Mouse (Mus musculus) liver (tissue): ENCODE measurements around the gene Vangl1.
"Not testable (repeated sequence)": the region's sequence is repeated elsewhere in the genome, so short reads cannot be mapped to it uniquely, and the experiment has no call there.

Source experiments
- DNase-seq: peaks from one replicate; pipeline ENCODE4 v3.0.0-alpha.2; 2020; ENCODE audit warnings: mixed read lengths

Vangl1 gene

DNA sequence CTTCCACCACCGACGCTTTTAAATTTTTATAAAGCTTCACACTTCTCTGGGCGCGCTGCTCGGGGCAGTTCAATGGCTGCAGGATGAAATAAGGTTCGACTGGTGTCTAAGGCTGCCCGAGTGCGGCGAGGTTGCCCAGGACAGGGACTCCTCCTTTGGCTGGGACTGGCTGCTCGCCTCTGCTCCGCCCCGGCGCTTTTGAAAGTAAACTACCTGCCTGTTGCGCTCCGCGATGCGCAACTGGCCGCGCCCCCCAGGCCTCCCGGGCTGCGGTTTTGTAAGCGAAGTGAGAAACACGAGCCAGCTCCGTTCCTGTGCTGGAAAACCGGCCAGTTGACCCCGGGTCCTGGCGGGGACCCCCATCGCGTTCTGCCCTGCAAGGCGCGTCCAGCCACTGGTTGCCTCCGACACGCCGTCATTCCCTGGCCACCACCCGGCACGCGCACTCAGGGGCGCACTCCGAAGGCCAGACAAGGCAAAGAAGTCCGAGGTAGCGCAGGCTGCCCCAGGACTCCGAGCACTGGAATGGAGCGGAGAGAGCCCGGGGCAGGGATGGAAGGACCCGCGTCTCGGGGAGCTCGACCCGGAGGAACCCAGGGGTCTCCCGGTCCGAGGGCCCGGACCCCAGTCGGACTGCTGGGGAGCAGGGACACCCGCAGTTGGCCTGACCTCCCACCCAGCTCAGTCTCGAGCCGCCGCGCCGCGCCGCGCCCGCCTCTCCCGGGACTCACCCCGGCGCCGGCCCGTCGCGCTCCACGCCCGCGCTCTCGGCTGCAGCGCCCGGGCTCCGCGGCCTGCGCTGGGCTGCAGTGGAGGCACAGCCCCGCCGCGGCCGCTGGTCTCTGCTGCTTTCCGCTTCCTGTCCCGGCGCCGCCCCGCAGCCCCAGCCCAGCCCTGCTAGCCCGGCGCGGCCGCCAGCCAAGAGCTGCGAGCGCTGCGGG is at the start of gene Vangl1:
Gene Vangl1 (minus strand): TSS at position 913 of the 941 bp plus-strand sequence.
- DNase-seq = peak; percentile 75

DNA sequence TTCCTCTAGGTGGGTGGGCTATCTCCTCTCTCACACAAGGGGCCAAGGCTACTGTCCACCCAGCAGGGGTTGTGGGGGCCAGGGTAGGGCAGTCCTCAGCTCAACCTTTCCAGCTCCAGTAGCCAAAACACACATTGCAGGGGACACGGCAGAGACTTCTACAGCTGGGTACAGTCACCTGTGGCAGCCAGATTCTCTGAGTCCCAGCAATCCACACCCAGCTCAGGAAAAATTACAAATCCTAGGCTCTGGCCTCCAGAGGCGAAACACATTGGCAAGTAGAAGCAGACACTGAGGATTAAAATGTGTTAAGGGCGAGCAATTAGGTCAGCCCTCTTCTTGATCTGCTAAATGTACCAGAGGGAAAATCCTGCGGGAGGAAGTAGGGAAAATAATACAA is 49.1 kb upstream of the Vangl1 start:
- DNase-seq = no peak

DNA sequence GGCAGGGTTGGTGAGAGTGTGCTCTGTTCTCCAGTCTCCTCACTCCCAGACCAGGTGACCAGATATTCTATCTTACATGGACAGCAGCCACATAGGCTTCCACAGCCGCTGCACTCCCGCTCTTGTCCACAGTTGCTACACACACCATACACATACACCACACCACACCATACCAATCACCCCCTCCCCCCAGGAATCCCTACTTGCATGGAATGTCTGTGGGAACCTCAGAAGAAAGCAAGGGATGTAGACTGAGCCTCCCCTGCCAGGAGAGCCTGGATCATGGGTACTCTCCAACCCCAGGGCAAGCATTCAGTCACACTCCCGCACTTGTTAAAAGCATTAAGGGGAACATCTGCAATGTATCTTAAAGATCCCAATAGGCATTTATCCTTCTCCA is 48.4 kb upstream of the Vangl1 start:
- DNase-seq = no peak

DNA sequence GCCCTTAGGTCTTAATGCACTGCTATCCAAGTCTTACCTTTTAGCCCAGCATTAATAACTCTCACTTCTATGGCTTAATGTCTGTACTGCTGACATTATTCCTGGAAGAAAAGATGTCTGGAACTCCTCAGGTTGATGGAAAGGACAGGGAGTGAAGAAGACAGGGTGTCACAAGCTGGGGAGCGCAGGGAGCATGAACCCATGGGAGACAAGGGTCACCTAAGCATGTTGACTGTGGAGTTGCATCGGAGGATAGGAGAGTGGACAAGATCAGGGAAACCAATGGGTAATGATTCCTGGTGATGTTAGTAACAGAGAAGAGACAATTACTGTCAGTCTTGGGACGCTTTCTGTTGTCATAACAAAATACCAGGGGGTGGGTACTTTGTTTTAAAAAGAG is 46.4 kb upstream of the Vangl1 start:
- DNase-seq = no peak

DNA sequence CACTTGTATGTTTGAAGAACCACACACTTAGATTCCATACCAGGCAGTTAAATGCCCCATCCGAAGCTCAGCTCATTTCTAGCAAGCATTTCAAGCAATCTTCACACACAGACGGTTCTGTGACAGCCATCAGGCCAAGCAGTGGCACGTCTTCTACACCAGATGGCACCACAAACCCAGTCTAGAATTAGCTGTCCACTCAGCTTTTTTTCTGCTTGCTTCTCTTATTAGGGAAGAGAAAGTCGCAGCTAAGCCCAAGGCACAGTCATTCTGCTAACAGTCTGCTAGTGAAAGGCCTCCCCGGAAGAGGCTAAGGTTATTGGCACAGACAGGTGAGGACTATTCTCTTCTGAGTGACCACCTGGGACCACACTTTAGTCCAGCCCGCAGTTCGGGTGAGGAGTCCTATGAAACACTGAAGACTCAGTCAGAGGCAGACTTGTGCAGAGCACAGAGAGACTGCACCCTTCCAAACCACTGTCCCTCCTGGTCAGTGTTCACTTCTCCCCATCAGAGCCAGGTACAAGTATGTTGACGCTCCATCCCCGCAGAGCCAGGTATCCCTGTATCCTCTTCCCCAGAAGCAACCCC is 45.0 kb upstream of the Vangl1 start:
- peak; percentile 17 for DNase-seq

DNA sequence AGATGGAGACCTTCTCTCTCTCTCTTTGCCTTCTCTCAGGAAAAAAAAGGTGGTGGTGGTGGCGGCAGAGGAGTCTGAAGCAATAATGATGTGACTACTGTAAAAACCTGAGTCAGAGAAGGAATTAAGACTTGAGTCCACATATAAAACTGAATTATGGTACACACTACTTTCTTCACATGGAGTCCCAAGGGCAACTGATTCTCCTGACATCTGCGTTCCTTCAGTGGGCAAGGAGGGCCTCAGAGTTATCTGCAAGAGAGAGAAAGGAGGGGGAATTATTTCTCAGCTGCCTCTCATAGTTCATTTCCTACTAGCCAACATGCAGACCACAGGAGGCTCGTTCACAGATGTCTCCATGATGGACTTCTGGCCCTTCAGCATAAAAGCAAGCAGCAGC is 40.1 kb upstream of the Vangl1 start:
- DNase-seq = no peak

DNA sequence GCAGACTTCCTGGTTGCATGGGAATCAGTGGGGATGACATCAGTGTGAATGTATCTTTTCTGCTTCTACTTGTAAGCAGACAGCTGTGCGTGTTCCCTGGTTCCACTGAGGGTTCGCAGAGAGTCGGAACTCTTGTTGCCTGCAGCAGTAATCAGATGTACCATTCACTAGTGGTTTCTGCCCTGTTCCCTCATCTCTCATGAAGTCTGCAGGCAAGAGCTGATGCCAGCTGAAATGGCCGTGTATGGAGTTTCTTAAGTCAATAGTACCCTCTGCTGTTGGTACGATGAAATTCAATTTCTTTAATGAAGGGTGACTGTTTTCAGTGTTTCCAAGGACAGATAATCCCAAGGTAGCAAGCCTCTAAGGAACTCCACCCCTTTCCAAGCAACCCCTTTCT is 38.4 kb upstream of the Vangl1 start:
- DNase-seq = no peak

DNA sequence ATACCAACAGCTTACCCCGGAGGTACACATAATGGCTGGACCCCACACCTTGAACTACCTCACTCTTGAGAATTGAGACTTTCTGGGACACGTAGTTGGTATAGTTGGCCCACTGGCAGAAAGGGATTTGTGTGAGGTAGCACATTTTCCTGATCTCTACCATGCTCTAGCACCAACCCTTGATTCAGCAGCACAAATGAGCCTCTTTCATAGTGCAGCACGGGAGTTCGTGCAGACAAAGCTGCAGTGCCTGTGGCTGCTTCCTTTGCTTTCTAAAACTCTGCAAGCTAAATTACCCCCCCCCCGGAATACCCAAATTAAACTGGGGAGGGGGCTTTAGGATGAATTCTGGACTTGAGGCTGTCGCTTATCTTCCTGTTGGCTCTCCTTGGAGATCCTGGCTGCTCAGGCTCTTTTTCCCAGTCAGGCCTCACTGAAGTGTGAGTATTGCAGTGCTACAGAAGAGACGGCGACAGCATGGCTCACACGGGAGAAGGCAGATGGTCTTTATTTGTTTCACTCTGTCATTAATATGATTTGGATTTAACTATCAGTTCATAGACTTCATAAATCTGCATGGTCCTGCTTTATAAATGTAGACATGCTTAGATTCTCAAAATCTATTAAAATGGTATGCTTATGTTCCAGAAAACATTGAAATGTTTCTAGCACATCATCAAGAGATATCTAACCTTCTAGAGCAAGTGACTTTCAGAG is 27.1 kb upstream of the Vangl1 start:
- no peak for DNase-seq

DNA sequence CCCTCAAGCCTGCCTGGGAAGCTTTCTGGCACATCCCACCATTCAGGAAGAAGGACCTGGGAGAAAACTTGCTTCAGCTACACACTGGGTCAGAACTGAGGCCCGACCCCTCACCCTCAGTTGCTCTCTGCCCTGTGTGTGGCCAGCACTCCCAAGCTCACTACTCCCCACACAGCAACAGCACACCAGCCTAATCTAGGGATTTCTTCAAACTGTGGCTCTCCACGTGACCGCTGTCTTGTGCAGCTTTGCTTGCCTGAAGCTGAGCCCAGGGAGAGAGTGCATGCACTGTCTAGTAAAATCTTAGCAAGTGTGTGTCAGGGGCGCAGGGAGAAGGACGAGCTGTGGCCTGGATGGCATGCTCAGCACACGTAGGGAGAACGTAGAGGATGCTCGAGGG is 18.3 kb upstream of the Vangl1 start:
- DNase-seq = no peak

DNA sequence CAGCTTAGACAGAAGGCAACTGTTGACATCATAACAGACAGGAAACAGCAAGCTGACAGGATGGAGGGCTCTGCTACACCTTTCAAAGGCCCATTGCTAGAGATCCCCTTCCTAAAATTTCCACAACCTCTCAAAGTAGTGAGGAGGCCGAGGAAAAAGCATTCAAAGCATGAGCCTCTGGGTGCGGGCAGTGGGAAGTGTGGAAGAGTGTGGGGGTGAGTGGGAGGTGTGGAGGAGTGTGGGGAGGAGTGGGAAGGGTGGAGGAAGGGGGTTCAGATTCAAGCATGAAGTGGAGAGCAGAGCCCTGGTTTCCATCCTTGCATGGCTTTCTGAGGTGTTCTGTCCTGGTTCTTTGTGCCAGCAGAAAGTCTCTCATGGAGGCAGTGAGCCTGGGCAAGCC is 13.8 kb upstream of the Vangl1 start:
- DNase-seq = no peak

DNA sequence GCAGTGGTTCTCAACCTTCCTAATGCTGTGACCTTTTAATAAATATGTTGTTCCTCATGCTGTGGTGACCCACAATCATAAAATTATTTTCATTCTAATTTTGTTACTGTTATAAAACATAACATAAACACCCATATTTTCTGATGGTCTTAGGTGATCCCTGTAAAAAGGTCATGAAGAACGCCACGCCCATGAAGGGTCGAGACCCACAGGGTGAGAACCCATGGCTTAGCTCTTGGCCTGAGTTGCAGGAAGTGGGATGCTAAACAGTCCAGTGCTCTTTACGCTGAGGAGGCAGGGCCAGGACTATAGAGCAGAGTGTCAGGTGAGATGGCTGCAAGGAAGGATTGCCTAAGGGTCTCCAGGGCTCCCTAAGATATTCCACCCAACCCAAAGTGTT is 10.2 kb upstream of the Vangl1 start:
- no peak for DNase-seq

DNA sequence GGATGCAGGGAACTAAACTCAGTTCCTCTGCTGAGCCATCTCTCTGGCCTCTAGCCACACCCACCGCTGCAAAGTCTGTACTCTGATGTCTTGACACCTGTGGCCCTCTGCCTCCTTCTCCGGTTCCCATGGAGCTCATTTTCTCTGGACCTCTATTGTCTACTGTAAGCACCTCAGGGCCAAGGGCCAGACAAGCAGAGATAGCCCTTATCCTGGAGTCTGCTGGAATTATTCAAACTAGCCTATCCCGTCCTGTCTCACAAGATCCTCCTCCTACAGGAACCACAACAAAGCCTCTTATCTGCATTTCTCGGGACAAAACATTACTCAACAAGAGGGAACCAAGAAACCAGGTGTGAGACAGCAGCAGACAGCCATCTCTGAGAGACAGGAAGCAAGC is 9.8 kb upstream of the Vangl1 start:
- no peak for DNase-seq

DNA sequence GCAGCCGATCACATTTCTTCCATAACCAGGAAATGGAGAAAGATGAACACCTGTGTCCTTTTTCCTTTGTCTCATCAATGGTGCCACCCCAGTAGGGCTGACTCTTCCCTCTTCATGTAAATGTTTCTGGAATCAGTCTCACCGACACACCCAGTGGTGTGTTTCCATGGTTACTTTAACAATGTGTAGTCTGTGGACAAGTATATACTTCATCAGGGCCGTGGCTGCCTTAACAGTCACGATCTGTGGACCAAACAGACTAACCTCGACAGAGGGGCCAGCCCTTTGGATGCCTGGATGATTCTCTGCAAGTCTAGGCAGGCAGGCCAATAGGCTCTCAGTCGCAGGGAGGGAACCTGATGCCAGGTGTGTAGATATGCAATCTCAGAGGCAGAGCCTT is 8.4 kb upstream of the Vangl1 start:
- no peak for DNase-seq

DNA sequence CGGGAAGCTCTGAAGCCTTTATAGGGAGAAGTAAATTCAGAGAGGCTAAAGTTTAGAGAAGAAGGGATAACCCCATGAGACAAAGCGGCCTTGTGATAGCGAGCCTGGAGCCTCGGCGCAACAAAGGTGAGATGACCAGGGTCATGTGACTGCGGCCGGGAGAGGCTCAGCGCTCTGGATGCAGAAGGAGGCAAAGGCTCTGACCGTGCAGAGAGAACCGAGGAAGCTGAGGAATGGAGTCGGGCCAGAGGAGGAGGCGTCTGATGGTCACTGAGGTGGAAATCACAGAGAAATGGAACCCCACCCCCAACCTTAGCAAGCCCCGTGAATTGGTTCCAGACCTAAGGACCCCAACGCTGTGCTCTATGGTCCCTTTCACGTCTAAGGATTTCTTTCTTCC is 7.8 kb upstream of the Vangl1 start:
- no peak for DNase-seq

DNA sequence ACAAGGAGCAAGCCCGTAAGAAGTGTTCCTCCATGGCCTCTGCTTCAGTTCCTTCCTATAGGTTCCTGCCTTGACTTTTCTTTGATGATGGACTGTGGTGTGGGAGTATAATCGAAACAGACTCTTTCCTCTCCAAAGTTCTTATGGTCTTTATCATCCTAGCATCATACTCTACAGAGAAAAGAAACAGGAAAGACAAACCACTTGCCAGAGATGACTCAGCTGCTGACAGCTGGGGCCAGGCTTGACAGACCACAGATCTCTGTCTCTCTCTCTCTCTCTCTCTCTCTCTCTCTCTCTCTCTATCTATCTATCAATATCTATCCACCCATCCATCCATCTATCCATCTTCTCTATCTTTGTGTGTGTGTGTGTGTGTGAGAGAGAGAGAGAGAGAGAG is 6.8 kb upstream of the Vangl1 start:
- no peak for DNase-seq

DNA sequence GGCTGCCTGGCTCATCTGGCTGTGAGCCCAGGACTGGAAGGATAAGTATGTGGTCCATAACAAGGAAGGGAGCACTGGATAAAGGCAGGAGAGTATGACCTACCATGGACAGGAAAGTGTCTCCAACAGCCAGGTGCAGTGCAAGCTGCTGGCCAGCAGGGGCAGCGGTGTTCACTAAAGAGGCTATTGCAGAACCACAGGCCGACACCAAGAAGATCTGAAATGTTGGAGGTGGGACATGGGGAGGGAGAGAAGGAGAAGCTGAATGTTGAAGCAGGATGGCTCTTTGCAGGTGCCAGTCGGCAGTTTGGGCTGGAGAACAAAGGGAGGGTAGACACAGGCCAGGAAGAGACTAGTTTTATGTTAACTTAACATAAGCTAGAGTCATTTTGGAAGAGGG is 6.3 kb upstream of the Vangl1 start:
- peak; percentile 67 for DNase-seq

DNA sequence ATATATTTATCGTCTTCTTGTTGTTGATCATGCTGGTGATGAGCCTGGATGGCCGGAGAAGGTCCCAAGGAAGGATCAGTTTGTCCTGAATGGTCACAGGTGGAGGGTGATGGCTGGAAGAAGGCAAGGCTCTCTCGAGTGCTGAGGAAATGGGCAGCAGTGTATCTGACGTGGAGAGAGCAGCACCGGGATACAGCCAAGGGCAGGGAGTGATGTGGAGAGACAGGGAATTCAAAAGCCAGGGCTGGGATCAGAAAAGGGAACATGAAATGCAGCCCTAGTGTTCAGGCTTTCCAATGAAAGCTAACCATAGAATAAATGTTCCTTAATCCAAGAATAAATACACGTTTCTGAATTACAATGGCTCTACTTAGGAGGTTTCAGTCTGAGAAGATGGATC is 4.4 kb upstream of the Vangl1 start:
- DNase-seq = no peak

DNA sequence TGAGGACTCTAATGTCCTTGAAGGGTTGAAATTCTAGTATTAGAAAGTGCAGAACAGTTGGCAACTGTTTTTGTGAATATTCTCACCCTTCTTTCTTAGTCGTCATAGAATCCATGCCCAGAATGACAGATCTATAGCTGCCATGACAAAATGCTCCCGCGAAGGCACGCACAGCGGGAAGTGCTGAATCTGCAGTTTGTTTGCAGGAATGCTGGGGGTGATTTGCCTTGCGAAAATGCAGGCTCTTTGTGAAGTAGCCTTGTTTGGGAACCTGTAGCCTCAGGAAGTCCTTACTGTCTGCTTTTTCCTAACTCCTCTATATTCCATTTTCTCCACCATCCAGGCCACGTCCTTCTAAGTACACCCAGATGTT is 951 bp upstream of the Vangl1 start:
- no peak for DNase-seq

DNA sequence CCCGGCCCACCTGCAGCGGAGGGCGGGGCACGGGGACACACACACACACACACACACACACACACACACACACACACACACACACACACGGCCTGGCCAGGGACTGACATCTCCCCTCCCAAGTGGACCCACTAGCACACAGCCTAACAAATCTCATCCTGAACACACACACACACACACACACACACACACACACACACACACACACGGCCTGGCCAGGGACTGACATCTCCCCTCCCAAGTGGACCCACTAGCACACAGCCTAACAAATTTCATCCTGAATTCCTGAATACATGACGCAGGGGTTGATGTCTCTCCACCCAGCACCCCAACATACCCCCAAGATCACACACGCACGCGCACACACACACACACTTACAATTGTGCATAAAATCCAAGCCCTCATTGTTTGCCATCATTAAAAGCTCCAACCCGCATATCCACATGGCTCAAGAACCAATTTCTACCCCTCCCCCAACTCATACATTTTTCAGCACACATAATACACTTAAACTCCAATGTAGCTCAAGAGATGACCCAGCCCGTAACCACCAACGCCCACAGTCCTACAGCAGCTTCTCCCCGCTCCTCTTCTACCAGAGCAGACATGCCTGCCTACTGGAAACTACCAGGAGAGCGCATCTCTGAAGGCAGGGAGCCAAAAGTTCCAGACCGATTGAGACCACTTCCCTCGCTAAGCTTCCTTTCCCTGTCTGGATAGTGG is 403 bp upstream of the Vangl1 start:
- not testable (repeated sequence) for DNase-seq

DNA sequence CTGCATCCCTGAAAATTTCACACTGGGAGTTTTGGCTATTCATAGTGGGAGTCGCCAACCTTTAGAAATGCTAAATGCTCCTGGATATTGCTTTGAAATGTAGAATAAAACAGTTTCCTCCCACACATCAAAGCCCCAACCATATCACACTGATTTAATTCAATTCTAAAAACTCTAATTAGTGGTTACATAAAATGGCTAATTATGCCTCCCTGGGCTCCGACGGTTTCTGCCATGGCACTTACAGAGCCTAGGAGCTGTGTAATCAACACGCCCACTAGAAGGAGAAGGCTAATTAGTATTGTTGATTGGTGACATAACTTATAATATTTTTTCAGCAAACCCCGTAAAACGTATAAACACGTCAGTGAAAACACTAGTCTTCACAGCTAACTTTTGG is 1.4 kb downstream of the Vangl1 start:
- DNase-seq = no peak

DNA sequence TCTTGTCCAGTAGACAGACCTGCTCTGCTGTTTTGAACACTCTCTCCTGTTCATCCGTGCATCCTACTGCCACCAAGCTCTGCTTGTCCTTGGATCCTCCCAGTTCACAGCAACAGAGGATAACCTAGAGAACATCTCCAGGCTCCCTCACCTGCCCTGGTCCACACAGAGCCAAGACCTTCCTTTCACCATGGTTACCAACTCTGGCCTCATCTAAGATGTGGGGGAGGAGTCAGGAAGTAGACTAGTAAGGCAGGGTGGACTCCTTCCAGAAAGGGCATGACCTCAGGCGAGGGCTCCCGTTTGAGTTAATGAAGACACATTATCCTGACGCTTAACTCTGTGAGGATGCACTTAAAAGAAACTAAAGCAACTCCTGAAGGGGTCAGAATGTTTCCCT is 4.5 kb downstream of the Vangl1 start:
- no peak for DNase-seq

DNA sequence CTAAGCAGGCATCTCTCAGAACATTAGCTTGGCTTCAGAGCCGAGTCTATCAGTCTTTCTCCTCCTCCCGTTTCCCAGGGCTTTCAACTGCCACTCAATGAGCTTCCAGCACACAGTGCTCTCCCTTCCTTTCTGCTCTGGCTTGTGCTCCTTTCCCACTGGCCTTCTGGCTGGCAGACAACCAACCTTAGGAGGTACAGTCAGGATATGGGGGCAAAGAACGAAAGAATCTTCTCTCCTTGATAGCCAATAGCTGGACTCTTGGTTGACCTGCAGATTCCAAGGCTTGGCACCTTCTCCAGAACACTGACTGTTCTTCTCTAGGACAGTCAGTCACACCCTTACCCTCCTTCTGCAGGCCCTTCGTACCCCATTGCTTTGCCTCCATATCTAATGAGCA is 5.3 kb downstream of the Vangl1 start:
- no peak for DNase-seq

DNA sequence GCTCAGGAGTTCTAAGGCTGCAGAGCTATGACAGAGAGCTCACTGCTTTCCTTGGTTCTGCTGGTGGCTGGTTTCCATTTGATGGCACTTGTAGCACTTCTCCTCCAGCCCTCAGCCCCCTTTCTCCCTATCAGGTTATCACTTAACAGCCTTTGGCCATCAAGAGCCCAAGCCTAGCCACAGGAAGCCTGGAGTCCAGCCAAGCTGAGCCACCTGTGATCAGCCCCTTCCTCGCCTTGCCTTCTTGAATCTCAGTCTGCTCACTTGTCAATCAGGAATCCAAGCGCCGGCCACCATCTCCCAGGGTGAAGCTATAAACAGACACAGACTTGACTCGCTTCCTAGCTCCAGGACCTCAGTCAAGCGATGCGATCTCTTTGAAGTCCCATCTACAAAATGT is 6.0 kb downstream of the Vangl1 start:
- DNase-seq = no peak
